Mouse (Mus musculus): ENCODE measurements around the gene Malsu1. TPM values are rescaled to one million over a fixed set of nuclear protein-coding genes. Genes with fewer than 3 reads are reported as not detected.

The Malsu1 gene
- polyA plus RNA-seq, 1 experiment = 11.5 TPM

DNA sequence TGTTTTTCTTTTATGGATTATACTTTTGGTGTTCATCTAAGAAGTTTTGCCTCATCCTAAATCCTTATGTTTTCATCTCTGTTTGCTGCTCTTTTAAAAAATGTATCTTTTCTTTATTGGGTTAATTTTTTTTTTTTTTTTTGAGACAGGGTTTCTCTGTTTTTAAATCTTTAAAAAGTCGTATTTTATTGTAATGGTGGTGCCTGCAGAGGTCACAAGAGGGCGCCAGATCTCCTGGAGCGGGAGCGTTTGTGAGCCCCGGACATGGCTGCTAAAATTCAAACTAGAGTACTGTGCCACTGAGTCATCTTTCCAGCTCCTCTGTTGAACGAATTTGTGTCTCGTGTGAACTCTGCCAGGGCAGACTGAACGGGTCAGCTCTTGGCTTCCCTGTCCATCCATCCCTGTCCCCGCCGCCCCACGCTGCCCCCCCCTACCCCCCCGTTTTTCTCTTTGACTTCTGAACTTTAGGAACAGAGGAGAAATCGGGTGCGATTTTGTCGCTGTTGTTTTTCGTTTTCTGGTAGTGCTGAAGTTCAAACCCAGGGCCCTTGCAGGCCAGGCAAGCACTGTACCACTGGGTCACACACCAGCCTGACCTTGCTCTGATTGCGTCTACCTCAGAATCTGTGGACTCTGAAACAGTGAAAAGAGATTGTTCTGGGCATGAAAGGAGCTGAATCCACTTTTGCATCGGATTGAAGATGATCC is 34.0 kb upstream of the Malsu1 start:
- WGBS = 13% methylated on average over 18 of the region's 18 CpGs
- DNase-seq = peak; percentile 46
- H3K4me1 ChIP-seq (ENCODE audit: control insufficient read depth, insufficient read depth, low read length) = peaks cover 14% of the 10 kb centered on the region
- peak overlapping the region; percentile 7 for H3K4me3 ChIP-seq (replicated peaks; ENCODE audit: extremely low read depth, low read depth, low read length)
- TF ChIP-seq POLR2A (IDR thresholded peaks at IDR 0.05; ENCODE audit: borderline replicate concordance, extremely low read depth, low read depth, low read length) = no peak
- peak; percentile 73 for TF ChIP-seq CTCF (IDR thresholded peaks at IDR 0.05; ENCODE audit: insufficient read depth, low read length)

DNA sequence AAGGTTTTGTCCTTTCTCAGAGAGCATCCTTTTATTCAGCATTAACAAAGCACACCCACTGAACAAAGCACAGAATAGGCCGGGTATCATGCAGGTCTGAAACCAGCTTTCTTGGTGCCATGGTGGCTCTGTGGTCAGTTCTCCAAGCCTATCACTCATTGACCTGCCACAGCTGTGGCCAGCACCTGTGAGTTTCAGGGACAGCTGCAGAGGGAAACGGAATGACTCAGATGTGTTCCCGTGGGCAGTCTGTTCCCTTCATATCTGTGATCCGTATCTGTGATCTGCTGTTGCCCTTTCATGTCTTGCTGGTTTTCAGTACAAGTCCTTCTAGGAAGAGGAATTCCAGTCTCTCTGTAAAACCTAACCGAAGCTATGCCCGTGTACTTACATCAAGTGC is 27.1 kb upstream of the Malsu1 start:
- DNase-seq = no peak
- no peak overlapping the region for H3K4me3 ChIP-seq (replicated peaks; ENCODE audit: extremely low read depth, low read depth, low read length)
- no peak for TF ChIP-seq POLR2A (IDR thresholded peaks at IDR 0.05; ENCODE audit: borderline replicate concordance, extremely low read depth, low read depth, low read length)
- no peak for TF ChIP-seq CTCF (IDR thresholded peaks at IDR 0.05; ENCODE audit: insufficient read depth, low read length)
- 75% methylated on average over 6 of the region's 6 CpGs for WGBS
- no peaks in the 10 kb centered on the region for H3K4me1 ChIP-seq (ENCODE audit: control insufficient read depth, insufficient read depth, low read length)

DNA sequence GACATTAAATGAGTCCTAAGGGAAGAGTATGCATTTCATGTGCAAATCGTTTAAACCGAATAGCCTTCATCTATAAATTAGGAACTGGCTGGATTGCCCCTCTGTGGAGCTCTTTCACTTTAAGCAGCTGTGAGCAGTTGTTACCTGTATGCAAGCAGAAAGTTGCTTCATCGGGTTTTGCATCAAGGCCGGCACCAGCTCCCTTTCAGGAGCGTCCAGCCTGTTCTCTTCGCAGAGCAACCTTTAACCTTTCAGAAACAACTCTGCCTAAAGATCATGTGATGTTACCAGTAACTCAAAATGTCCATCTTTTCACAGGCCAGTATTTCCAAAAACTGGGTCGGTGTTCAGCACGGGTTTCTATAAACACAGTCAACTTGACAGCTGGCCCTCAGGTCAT is 26.6 kb upstream of the Malsu1 start:
- WGBS = 76% methylated on average over 8 of the region's 8 CpGs
- H3K4me1 ChIP-seq (ENCODE audit: control insufficient read depth, insufficient read depth, low read length) = no peaks in the 10 kb centered on the region
- no peak for TF ChIP-seq CTCF (IDR thresholded peaks at IDR 0.05; ENCODE audit: insufficient read depth, low read length)
- TF ChIP-seq POLR2A (IDR thresholded peaks at IDR 0.05; ENCODE audit: borderline replicate concordance, extremely low read depth, low read depth, low read length) = no peak
- H3K4me3 ChIP-seq (replicated peaks; ENCODE audit: extremely low read depth, low read depth, low read length) = no peak overlapping the region
- no peak for DNase-seq

DNA sequence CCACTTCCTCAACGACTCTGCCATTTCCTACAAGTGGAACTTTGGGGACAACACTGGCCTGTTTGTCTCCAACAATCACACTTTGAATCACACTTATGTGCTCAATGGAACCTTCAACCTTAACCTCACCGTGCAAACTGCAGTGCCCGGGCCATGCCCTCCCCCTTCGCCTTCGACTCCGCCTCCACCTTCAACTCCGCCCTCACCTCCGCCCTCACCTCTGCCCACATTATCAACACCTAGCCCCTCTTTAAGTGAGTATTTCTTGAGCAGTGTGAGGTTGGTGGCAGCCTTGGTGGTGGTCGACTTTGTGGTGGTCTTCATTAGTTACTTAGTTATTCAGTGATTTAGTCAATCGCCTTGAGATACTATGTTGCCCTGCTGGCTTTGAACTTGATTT is 25.7 kb upstream of the Malsu1 start:
- WGBS = 66% methylated on average over 10 of the region's 10 CpGs
- TF ChIP-seq POLR2A (IDR thresholded peaks at IDR 0.05; ENCODE audit: borderline replicate concordance, extremely low read depth, low read depth, low read length) = no peak
- no peak for TF ChIP-seq CTCF (IDR thresholded peaks at IDR 0.05; ENCODE audit: insufficient read depth, low read length)
- Histone ChIP-seq H3K4me1 (ENCODE audit: control insufficient read depth, insufficient read depth, low read length) (no peaks in the 10 kb centered on the region), H3K4me3 (replicated peaks; ENCODE audit: extremely low read depth, low read depth, low read length) (no peak overlapping the region)
- no peak for DNase-seq

DNA sequence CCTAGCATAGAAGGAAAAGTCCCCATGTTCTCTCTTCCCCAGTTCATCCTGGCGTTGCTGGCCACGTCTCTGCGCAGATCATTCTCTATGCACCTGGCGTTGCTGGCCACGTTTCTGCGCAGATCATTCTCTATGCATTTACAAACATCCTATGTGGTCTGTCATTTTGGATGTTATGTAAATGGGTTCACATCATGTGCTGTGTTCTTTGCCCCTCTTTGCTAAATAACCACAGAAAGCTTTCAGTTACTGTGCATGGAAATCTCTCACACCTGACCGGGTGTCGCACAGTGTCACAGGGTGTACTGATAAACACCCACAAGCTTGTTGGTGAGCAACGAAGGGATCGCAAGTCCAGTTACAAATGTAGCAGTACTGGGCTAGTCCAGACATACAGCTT is 25.2 kb upstream of the Malsu1 start:
- 85% methylated on average over 10 of the region's 10 CpGs for WGBS
- DNase-seq = no peak
- TF ChIP-seq CTCF (IDR thresholded peaks at IDR 0.05; ENCODE audit: insufficient read depth, low read length) = no peak
- Histone ChIP-seq H3K4me1 (ENCODE audit: control insufficient read depth, insufficient read depth, low read length) (no peaks in the 10 kb centered on the region), H3K4me3 (replicated peaks; ENCODE audit: extremely low read depth, low read depth, low read length) (no peak overlapping the region)

DNA sequence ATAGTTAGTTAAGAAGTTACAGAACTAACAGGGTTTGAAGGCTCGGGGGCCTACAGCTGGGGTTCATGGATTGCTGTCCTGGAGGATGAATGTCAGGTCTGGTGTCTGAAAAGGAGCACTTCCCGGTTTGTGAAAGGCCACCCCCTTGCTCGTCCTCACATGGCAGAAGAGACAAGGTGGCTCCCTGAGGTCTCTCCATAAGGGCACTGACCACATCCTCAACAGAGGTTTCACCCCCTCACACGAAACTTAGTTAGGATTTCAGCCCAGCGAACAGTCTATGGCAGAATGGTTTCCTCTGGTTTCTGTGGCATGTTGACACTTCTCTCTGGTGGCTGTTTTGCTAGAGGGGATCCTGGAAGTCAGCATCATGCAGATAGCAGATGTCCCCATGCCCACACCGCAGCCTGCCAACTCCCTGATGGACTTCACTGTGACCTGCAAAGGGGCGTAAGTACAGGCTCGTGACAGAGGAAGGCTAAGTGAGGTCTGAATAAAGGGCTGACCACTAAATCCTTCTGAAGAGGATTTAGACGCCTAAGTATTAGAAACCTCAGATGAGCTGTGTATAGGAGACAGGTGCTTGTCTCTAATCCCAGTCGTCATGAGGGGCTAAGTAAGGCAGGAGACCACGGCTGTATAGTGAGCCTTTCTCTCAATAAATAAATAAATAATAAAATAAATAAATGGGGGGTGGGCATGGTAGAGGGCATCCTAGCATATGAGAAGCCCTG is 22.8 kb upstream of the Malsu1 start:
- Histone ChIP-seq H3K4me1 (ENCODE audit: control insufficient read depth, insufficient read depth, low read length) (no peaks in the 10 kb centered on the region), H3K4me3 (replicated peaks; ENCODE audit: extremely low read depth, low read depth, low read length) (no peak overlapping the region)
- DNase-seq = no peak
- TF ChIP-seq CTCF (IDR thresholded peaks at IDR 0.05; ENCODE audit: insufficient read depth, low read length) = no peak
- WGBS = 68% methylated on average over 11 of the region's 11 CpGs

DNA sequence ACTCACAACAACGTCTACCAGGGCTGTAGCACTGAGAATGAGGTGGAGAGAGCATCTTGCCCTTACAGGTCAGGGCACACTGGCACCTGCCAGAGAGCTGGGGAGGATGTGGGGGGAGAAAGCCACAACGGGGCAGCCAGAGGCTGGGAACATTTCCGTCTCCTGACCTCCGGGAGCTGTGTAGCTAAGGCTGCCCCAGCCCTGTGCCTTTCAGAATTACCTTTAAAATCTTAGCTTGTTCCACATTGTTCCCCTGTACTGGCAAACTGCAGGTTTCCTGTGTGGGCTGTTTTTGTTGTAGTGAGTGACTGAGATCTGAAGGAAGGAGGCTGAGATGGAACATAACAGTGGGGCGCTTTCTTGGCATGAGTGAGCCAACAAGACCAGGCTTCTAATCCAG is 21.4 kb upstream of the Malsu1 start:
- no peak for TF ChIP-seq POLR2A (IDR thresholded peaks at IDR 0.05; ENCODE audit: borderline replicate concordance, extremely low read depth, low read depth, low read length)
- TF ChIP-seq CTCF (IDR thresholded peaks at IDR 0.05; ENCODE audit: insufficient read depth, low read length) = no peak
- WGBS = 46% methylated on average over 5 of the region's 5 CpGs
- Histone ChIP-seq H3K4me1 (ENCODE audit: control insufficient read depth, insufficient read depth, low read length) (no peaks in the 10 kb centered on the region), H3K4me3 (replicated peaks; ENCODE audit: extremely low read depth, low read depth, low read length) (no peak overlapping the region)
- no peak for DNase-seq

DNA sequence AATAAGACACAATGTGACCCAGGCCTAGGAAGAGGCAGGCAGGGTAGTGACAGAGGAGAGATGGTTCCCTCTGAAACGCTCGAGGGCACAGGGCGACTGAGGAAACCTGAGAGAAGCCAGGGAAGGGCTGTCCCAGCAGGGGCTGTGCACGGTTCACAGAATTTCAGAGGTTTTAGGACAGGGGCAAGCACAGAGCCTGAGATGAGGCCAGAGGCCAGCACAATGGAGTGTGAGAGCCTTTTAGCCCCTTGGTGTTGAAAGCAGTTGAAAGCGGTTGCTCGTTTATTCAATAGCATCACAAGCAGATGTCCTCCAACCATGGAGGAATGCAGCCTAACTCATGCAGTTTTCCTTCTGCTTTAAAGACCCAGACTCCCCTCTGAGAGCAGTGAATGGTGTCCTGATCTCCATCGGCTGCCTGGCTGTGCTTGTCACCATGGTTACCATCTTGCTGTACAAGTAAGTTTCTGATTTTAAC is 18.3 kb upstream of the Malsu1 start:
- 38% methylated on average over 7 of the region's 7 CpGs for WGBS
- no peak for TF ChIP-seq POLR2A (IDR thresholded peaks at IDR 0.05; ENCODE audit: borderline replicate concordance, extremely low read depth, low read depth, low read length)
- TF ChIP-seq CTCF (IDR thresholded peaks at IDR 0.05; ENCODE audit: insufficient read depth, low read length) = no peak
- Histone ChIP-seq H3K4me1 (ENCODE audit: control insufficient read depth, insufficient read depth, low read length) (no peaks in the 10 kb centered on the region), H3K4me3 (replicated peaks; ENCODE audit: extremely low read depth, low read depth, low read length) (no peak overlapping the region)
- DNase-seq = no peak

DNA sequence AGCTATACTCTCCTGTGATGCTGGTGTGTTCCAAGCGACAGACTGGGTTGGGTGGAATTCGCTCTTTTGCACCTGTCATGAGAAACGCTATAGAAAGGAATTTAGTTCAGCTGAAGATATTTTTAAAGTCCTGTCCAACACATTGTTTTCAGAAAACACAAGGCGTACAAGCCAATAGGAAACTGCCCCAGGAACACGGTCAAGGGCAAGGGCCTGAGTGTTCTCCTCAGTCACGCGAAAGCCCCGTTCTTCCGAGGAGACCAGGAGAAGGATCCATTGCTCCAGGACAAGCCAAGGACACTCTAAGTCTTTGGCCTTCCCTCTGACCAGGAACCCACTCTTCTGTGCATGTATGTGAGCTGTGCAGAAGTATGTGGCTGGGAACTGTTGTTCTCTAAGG is 17.6 kb upstream of the Malsu1 start:
- DNase-seq = no peak
- Histone ChIP-seq H3K4me1 (ENCODE audit: control insufficient read depth, insufficient read depth, low read length) (no peaks in the 10 kb centered on the region), H3K4me3 (replicated peaks; ENCODE audit: extremely low read depth, low read depth, low read length) (no peak overlapping the region)
- no peak for TF ChIP-seq POLR2A (IDR thresholded peaks at IDR 0.05; ENCODE audit: borderline replicate concordance, extremely low read depth, low read depth, low read length)
- WGBS = 80% methylated on average over 9 of the region's 9 CpGs
